Mouse (Mus musculus) hematopoietic stem cell, adult 5-6 weeks (primary cell): Measurements from ENCODE around the gene Esrrg. TPM values are rescaled to one million over a fixed set of nuclear protein-coding genes. Genes with fewer than 3 reads are reported as not detected.

ENCODE experiments used
- ATAC-seq, 2 experiments: fragments of 125-278 bp in 1 of 2; replicated peaks in 1 of 2; 2 replicates each; pipeline ENCODE4 v1.8.0; 2016 to 2017; ENCODE audit warnings: inconsistent platforms in 2 of 2, mild to moderate bottlenecking in 2 of 2, moderate number of reproducible peaks in 2 of 2, low read depth in 1 of 2, moderate TSS enrichment in 1 of 2; ENCODE audit not compliant: low FRiP score in 2 of 2, poor library complexity in 2 of 2, severe bottlenecking in 2 of 2, insufficient read depth in 1 of 2, low TSS enrichment in 1 of 2
- total RNA-seq: library from RNA; stranded (forward); fragments of 172-1452, 232-1000 nt; gene quantifications from 2 replicates; pipeline ENCODE4 v1.2.3, GENCODE M21; 2017

Esrrg gene
- total RNA-seq, 1 experiment from 2014 or later: 0.30 TPM

DNA sequence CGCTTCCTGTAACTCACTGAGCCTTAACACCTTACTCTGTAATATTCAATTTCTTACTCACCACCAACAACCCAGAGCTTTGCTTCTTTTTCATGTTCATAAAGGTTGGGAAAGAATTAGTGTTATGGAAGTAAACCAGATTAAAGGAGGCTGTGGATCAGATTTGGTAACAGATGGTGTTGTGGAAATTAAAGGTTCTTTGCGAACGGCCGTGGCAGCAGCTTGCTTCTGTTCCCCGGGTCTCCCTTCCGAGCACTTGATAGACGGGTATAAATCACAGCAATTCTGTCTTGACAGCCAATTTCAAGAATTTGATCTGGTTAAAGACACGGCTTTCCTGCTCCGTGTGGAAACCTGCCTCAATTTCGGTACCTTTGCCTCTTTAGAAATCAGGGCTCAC is 421.5 kb downstream of the Esrrg start:
- ATAC-seq: no peak

DNA sequence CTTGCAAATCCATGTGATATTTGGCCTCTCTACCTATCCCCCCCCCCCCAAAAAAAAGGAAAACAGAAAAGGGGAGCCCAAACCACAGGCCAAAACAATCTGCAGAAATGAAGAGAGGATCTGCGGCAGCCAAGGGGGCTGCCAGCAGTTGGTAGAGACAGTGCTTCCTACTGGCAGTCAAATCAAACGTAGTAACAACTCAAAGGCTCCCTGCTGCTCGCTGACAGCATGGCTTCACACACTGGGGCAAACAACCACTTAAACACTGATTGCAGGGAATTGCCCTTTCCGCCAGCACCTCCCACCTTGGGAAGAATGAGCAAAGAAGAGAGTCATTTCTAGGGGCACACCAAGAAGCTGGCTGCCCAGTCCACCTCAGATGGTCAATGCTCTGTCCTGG is 422.7 kb downstream of the Esrrg start:
- no peak for ATAC-seq

DNA sequence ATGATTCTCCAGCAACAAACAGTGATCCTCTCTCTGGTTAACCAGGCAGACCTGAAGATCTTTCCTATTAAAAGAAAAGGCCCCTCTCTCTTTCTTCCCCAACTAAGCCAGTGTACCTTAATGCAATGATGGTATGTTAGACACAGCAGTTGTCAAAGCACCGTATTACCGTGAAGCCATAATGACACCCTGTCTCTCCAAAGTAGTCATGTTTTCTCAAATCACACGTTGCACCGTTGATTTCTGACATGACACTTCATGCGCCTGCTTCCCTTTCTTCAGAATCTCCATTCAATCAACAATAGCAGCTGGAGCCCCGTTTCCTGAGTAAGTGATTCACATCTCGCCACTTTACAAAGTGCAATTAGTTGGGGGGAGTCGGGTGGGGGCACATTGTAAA is 427.4 kb downstream of the Esrrg start:
- peak; percentile 14 to 32; a peak in 1 of 4 replicates for ATAC-seq

DNA sequence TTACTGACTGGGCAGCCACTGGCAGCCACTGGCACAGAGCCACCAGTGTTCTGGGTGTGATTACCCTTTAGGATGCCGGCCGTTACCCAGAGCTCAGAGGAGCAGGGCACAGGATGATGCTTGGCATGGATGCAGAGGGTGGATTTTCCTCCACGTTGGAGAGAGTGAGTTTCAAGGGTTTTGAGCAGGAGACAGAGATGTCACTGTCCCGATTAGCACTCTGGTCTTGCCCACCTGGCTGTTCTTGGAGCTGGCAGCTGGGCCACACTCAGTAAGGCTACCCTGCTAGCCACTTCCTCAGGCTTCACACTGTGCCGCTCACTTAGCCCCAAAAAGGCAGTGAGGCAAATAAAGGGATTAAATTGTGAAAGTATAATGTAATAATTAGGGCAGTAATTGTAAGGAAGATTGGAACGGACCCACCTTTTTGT is 438.1 kb downstream of the Esrrg start:
- ATAC-seq: no peak

DNA sequence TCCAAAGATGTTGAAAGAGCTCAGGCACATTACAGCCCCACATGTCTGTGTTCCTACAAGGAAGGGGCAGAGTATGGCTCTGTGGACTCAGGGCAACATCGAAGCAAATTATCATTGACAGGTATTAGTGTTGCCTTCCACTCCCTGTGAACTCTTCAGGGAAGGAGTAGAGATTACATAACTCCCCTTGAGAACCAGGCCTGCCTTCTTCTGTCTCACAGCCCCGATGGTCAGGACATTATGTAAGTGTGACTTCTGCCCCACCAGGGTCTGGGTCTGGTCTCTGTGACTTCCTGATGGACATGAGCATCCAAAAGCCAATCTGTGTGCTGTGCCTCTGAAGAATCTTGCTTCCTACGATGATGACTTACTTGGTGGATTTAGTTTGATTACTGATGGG is 438.6 kb downstream of the Esrrg start:
- ATAC-seq: no peak

DNA sequence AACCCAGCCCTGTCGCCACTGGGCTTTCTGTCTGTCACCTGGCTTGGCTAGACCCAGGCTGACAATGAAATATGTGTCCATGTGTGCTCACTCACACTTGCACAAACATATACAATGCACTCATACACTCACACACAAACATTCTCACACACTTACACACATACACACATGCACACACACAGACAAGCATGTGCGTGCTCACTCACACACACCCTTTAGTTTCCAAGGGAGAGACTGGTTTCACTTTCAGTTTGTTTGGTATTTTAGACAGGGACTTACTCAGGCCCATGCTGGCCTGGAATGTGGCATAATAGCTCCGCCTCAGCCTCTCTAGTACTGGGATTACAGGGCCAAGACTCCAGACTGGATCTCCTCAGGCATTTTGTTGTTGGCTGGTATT is 447.3 kb downstream of the Esrrg start:
- ATAC-seq: peak; percentile 82 to 85

DNA sequence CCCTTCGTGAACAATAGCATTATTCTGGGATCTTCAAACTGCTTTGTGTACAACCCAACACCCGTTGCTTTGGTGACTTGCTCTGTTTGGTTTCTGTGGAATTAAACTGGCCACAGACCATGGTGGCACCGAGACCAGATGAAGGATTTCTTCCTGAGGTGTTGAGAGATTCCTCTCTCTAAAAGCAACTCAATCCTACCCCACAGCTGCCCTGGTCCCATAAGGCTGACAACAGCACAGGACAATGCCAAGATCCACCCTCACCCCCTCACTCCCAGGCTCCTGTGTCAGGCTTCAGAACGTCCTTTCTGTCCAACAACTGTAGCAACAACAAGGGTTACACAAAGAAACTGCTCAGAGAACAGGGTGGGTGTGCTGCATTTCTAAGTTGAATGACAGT is 449.3 kb downstream of the Esrrg start:
- ATAC-seq: no peak

DNA sequence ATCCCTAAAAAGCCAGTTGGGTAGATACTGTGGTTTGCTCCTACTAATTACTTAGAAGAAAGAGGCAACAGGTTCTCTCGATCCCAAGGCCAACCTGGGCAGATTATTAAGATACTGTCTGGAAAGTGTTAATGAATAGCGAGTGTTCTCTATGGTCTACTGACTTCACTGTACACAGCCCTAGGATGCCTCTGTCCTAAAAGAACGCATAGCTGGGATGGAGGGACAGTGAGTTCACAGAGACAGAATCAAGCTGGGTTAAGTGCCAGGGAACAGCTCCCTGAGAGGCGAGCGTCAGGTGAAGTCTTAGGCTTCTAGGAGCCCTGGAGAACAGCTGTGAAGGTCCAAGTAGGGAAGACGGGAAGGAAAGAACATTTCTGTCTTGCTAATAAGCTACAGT is 450.4 kb downstream of the Esrrg start:
- ATAC-seq: no peak

DNA sequence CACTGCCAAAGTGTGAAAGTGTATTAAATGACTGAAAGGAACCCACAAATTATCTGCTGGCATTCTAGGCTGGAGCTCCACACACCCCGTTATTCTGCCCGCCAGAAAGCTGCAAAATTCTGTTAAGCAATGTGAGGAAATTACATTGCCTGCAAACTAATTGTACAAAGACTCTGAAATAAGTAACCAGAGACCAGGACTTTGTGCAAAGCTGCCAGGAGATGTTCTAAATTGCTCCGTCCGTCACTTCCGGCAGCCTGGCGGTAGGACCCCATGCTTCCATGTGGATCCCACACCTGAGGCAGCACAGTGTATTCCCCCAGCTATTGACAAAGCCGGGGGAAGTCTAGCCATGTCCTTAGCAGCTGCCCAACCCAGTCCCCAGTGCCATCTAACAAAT is 451.9 kb downstream of the Esrrg start:
- no peak for ATAC-seq

DNA sequence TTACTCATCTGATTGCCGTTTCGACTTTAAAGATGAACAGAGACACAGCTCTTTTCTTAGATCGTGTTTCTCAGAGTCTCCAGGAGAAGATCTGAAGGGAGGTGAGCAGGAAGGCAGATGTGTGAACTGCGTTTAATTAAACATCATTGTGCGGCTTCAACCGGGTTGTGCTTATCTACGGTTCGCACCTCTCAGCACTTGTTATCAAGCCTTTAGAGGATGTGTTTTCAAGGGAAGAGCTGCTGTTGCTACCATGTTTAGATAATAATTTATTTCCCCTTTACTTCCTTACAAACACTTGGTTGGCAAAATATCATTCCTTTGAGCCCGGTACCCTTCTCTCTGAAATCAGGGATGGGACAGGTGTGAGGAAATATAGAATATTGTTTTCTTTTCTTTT is 460.2 kb downstream of the Esrrg start:
- ATAC-seq: no peak

DNA sequence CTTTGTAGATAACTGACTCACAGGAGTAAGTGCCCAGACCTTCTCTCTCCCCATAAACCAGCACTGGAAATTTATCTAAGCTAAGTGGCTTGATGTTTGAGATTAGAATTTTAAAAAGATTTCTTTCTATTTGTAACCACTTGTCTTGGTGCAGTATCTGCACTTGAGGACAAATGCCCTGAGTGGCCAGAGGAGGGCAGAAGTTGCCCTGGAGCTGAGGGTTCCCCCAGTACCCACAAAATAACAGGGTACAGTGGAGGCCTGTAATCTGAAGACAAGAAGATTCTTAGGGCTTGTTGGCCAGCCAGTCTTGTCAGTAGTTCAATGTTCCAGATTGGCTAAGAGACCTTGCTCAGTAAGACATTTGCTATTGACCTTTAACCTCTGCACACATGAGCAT is 461.3 kb downstream of the Esrrg start:
- ATAC-seq: no peak

DNA sequence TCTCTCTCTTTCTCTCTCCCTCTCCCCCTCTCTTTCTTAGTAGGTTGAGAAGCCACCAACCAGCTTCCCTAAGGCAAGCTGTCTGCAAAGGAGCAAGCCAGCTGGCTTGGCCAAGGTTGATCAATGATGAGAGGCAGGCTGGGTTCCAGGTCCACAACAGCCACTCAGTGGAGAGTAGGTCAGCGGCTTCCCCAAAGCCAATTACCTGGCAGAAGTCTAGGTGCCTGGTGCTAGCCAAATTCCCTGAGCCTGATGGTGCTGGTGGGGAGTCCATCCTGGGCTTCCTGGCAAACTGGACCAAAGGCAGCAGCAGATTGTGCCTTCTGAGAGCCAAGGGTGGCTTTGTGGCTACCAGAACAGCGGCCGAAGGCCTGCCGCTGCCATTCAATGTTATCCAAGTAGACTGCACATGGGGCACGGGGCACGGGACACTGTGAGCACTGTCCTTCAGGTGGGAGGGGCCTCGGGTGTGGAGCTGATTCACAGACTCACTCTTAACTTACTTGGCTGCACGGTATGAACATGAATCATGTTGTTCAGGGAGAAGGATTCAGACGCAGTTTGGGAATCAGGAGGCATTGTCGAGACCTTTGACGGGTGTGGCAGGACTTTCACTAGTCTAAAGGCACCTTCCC is 469.1 kb downstream of the Esrrg start:
- ATAC-seq: no peak

DNA sequence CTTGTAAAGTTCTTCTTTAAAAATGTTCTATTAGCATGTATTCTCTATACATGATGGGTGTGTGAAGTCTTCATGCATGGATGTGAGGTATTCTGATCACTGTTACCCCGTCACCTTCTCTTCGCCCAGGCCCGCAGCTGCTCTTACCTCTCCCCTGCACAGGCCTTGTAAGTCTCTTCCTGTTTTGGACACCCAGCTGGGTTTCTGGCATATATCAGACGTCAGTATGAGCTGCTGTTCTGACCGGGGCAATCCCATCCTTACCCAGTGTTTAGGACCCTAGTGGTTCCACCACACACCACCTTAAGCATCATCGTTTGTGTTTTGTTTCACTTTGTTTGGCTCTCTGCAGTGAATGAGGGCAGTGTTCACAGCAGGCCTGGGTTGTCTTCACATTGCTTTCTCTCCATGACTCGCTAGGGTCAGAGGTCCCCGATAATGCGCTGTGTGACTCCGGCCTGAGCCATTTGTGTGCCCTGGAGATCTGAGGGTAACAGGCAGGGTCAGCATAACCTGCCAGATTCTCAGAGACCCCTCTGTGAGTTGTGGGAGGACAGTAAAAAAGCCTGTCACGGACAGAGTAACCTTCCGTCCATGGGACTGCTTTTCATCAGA is 471.8 kb downstream of the Esrrg start:
- ATAC-seq: no peak

DNA sequence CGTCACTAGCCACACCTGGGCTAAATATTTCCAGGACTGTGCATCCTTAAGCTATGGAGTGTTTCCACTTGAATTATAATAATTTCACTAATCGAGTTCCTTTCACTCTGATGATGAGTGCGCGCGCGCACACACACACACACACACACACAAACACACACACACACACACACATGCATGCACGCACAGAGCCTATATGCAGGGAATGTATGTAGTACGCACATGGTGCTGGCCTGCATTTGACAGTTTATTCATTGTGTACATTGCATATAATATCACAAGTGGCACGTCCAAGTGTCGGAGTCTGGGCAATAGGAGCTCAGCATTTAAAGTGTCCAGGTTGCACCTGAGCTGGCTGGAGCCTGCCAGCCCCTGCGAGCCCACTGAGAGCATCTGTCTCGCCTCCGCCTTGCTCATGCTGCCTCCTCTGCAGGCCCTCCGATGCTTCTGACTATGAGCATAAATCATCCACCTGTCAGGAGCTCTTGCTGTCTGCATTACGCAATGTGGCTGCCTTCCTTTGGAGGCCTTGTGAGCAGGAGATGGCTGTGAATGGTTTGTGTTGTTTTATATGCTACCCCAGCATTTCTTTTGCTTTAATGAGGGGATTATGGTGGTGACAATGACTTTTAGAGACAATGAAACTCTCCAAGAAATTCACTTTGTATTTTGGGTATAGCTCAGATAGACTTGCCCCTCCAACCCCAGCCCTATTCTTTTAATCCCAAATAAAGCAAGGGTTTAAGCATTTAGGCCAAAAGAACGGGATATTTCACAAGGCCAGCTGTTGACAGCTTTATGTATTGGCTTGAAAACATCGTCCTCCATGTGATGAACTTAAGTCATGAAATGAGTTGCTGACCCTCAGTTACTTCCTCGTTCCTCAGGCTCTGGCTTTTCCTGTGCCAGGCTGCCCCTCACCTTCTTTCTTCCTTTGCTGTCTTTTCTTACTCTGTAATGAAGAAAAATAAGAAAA is 474.4 kb downstream of the Esrrg start:
- no peak for ATAC-seq

DNA sequence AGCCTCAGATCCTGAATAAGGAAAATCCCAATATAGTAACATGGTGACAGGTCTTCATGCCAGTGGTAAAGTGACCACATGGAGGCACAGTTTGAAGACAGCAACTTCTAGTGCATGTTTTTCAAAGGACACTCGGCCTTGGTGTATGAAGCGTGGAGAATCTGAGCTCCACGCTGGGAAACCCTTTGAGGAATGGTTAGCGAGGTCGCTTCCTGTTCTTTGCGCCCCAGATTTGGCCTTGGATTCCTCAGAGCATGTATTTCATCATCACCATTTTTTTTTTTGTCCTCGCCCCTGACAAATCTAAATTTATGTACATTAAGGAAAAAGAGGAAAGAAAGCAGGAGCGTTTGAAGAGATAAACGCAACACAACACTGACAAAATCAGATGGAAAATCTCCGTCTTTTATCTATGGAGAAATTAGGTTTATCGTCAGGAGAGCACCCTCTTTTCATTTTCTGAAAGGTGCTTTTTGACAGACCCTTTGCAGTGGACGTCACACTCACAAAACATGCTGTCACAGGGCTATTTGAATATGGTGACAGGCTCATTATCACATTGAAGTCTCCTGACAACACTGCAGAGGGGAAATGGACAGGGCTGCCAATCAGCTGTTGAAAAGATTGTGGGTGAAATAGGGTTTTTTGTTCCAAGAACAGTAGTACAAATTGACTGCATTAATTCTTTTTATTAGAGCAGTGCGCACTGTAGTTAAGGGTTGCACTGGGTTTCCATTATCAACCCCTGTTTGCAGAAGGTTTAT is 476.7 kb downstream of the Esrrg start:
- ATAC-seq: no peak

DNA sequence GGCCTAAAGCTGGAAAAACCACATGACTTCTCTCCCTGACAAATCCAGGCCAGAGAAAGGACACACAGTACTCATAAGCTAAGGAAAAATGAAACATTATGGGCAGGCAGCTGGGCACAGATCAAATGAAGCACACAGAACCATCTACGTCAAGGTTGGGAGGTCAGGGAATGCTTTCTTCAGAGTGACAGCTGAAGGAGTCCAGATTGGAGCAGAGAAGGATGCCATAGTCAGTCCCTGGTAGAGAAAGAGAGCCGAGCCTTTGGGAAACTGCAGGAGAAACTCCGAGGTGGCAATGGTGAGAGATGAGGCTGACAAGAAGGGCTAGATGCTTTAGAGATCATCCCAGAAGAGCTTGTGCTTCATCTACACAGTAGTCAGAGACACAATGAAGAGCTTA is 485.1 kb downstream of the Esrrg start:
- no peak for ATAC-seq

DNA sequence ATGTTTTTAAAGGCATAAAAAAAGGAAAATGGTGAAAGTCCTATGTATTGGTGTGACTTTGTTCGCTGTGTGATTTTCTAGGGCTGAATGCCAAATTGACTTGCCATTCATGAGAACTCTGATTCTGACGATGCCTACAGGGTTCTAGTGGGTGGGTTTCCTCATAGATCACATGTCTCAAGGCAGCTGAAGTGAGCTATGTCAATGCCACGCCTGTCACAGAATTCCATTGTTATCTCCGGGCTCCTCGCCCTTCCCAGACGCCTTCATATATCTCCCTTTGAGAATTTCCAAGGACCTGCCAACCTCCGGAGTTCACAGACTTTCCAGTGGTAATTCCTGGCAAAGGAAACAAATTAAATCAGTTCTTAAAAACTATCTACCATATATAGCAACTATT is 493.2 kb downstream of the Esrrg start:
- ATAC-seq: no peak

DNA sequence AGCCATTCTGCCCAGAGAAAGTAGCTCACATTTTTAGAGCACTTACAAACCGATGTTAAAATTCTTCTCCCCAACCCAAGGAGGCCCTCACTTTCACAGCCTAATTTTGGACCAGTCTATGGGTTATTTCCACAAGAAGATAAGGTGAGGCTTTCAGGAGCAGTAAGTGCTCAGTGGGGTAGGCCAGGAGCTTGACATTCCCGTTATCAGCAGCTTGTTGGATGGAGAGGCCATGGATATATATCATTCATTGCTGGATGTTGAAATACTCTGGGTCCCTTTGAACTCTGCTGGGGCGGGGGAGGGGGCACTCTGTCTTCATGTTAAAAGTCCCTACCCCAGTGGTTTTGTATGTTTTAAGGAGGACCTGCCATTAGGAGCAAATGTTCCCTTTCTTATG is 494.6 kb downstream of the Esrrg start:
- ATAC-seq: no peak
